Mouse (Mus musculus): ENCODE data around the gene Baiap2. TPM values are rescaled to one million over a fixed set of nuclear protein-coding genes. Genes with fewer than 3 reads are reported as not detected.

The Baiap2 gene
- polyA plus RNA-seq, 1 experiment from 2014 or later = 10.2 TPM

DNA sequence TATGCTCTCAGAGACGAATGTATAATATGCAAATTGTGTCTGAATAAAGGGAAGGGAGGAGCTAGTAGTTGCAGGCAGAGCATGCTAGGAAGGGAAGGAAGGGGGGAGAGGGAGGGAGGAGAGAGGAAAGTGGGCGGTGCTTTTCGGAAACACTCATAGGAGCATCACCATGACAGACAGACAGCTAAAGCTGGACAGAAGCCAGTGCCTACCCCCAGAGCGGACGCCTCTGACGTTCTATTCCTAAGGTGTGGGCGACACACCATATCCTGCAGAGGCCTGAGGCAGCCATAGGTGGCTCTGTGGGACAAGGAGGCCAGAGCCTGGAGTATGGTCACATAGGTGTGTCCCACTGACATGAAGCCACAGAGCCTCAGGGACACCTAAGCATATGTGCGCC, 97.9 kb downstream of the Baiap2 start:
- H3K4me3 ChIP-seq = no peak overlapping the region
- H3K27ac ChIP-seq (replicated peaks) = no peak overlapping the region
- no peaks in the 10 kb centered on the region for H3K36me3 ChIP-seq
- H3K27me3 ChIP-seq = no peaks in the 10 kb centered on the region
- no peak overlapping the region for H3K9ac ChIP-seq (replicated peaks)
- WGBS = 81% methylated on average over 8 of the region's 8 CpGs
- peaks cover 4% of the 10 kb centered on the region; the same call in 1 of the 2 replicates for H3K4me1 ChIP-seq
- no peak for ATAC-seq (ENCODE audit: low FRiP score, low read depth)
- no peak overlapping the region for H3K4me2 ChIP-seq (replicated peaks)
- no peaks in the 10 kb centered on the region for H3K9me3 ChIP-seq

DNA sequence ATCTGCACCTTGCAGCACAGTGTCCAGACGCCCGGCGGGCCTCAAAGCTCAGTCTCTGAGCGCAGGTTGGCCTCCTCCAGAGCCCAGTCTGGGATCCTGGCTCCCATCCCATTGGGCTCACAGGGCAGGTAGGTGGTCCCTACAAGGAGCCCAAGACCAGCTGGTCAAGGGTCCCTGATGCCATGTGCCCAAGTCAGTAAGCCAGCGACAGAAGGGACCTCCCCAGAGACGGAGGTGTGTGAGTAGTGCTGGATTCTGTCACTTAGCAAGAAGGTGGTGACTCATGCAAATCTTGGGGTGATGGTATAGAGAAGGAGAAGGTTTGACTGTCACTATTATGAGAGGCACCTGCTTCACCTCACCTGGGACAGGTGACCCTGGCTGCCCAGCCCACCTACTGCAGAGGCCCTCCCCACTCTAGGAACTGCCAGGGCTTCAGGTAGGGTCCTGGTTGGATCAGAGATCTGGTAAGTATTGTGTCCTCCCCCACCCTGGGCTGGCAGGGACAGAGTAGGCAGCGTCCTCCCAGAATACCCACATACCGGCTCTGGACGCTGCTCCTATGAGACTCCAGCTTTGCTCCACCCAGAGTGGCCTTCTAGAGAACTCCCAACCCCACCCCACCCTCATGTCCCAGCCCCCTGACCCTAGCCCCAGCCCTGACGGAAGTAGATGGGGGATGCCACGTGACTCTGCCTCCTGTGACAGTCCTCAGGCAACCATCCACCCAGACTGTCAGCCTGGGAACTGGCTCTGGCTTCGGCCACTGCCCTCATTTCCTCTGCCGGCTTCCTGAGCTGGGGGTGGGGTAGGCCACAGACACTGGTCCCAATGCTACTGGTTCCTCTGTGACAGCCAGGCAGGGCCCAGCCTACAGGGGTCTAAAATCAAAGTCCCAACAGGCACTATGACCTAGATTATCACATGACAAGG, 98.9 kb downstream of the Baiap2 start:
- no peak for ATAC-seq (ENCODE audit: low FRiP score, low read depth)
- no peak overlapping the region for H3K4me3 ChIP-seq
- 0 out of 2 replicates have a peak overlapping the region, but pooled peaks have one; percentile 1 for H3K9ac ChIP-seq (replicated peaks)
- H3K27ac ChIP-seq (replicated peaks) = 0 out of 2 replicates have a peak overlapping the region, but pooled peaks have one; percentile 35
- peaks cover 14% of the 10 kb centered on the region for H3K4me1 ChIP-seq
- peaks cover 4% of the 10 kb centered on the region; the same call in 1 of the 2 replicates for H3K27me3 ChIP-seq
- 76% methylated on average over 13 of the region's 13 CpGs for WGBS
- no peak overlapping the region for H3K4me2 ChIP-seq (replicated peaks)
- H3K36me3 ChIP-seq = no peaks in the 10 kb centered on the region
- no peaks in the 10 kb centered on the region for H3K9me3 ChIP-seq

DNA sequence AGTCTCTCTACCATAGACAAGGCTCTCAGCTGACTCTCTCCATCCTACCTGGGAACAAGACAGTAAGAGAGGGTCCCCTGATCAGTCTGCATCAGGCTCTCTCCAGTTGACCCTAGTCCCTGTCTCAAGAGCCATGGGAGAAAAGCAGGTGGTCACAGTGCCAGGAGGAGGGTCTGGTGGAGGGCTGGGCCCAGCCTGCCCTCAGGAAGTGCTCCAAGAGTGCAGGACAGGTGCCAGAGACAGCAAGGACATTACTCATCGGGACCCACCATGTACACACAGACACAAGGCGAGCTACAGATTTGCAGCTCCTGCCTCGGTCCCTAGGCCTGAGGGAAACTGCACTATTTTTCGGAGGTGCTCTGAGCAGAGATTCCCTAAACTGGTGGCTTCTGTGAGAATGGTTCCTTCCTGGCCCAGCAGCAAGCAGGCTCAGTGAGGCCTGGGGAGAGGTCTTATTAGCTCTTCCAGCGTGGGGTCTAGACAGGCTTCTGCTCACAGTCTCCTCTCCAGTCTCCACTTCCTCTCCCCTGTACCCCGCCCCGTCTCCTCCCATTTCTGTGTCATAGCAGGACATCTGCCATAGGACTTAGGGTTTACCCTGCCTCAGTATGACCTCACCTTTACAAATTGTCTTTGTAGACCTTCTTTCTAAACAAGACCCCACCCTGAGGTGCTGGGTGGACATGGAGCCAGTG, 99.7 kb downstream of the Baiap2 start:
- H3K9ac ChIP-seq (replicated peaks) = 0 out of 2 replicates have a peak overlapping the region, but pooled peaks have one; percentile 1
- 78% methylated on average over 7 of the region's 7 CpGs for WGBS
- no peaks in the 10 kb centered on the region for H3K36me3 ChIP-seq
- H3K4me2 ChIP-seq (replicated peaks) = no peak overlapping the region
- 0 out of 2 replicates have a peak overlapping the region, but pooled peaks have one; percentile 35 for H3K27ac ChIP-seq (replicated peaks)
- H3K9me3 ChIP-seq = no peaks in the 10 kb centered on the region
- no peak for ATAC-seq (ENCODE audit: low FRiP score, low read depth)
- H3K4me3 ChIP-seq = no peak overlapping the region
- peaks cover 8% of the 10 kb centered on the region; the same call in 1 of the 2 replicates for H3K27me3 ChIP-seq
- peaks cover 18% of the 10 kb centered on the region for H3K4me1 ChIP-seq

DNA sequence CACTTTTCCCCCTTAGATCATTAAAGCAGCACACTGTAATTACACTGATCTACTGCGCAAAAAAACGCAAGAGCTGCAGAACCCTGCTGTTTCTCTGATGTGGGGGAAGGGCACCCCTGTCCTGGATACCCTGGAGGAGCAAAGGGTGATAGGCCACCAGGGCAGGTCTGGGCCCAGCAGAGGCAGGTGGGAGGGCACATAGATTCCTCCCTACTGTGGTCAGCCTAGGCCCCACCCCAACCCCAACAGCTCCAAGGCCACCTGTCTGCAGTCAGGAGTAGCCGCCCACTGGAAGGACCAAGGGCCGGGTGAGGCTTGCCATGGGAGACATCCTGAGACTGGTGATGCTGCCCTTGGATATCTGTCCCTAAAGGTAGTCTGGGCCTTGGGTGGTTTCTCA, 102.8 kb downstream of the Baiap2 start:
- ATAC-seq (ENCODE audit: low FRiP score, low read depth) = no peak
- peaks cover 34% of the 10 kb centered on the region for H3K4me1 ChIP-seq
- no peak overlapping the region for H3K27ac ChIP-seq (replicated peaks)
- H3K4me2 ChIP-seq (replicated peaks) = peak overlapping the region; percentile 96
- WGBS = 62% methylated on average over 4 of the region's 4 CpGs
- peaks cover 33% of the 10 kb centered on the region for H3K27me3 ChIP-seq
- H3K4me3 ChIP-seq = peak overlapping the region; percentile 68; the same call in 1 of the 2 replicates
- no peak overlapping the region; the same call in 1 of the 2 replicates for H3K9ac ChIP-seq (replicated peaks)
- no peaks in the 10 kb centered on the region for H3K36me3 ChIP-seq
- H3K9me3 ChIP-seq = no peaks in the 10 kb centered on the region

DNA sequence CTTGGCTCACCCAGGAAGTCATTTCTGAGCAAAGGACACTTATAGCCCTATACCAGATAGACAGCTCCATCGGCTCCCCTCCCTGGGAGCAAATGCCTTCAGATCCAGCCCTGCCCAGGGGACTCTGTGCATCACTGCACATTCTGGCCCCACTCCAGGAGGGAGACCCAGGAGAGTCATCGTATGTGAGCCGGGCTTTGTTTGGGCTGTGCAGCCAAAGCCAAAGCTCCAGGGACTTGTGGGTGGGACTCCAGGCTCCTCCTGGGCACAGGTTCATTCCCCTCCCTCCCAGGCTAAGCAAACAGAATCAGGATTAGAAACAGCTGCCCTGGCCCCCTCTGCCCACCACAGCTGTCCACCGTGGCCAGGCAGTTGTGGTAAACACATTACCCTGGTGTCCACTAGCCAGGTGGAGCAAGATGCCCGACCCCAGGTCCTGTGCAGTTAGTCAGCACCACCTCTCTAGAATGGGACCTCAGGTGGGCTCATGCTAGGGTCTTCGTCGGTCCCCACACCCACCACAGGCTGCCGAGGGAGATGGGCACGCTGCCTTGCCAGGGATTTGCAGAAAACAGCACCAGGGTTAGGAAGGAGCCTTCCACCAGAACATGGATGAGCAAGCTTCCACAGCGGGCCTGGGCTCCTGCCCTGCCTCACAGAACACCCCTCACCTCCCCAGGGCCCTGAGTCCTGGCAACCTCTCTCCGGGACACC, 103.4 kb downstream of the Baiap2 start:
- no peak overlapping the region for H3K27ac ChIP-seq (replicated peaks)
- peaks cover 35% of the 10 kb centered on the region for H3K4me1 ChIP-seq
- ATAC-seq (ENCODE audit: low FRiP score, low read depth) = no peak
- no peaks in the 10 kb centered on the region for H3K9me3 ChIP-seq
- peaks cover 33% of the 10 kb centered on the region for H3K27me3 ChIP-seq
- peak overlapping the region; percentile 68 for H3K4me3 ChIP-seq
- peak overlapping the region; percentile 86 for H3K9ac ChIP-seq (replicated peaks)
- peak overlapping the region; percentile 96 for H3K4me2 ChIP-seq (replicated peaks)
- 47% methylated on average over 11 of the region's 11 CpGs for WGBS
- no peaks in the 10 kb centered on the region for H3K36me3 ChIP-seq

DNA sequence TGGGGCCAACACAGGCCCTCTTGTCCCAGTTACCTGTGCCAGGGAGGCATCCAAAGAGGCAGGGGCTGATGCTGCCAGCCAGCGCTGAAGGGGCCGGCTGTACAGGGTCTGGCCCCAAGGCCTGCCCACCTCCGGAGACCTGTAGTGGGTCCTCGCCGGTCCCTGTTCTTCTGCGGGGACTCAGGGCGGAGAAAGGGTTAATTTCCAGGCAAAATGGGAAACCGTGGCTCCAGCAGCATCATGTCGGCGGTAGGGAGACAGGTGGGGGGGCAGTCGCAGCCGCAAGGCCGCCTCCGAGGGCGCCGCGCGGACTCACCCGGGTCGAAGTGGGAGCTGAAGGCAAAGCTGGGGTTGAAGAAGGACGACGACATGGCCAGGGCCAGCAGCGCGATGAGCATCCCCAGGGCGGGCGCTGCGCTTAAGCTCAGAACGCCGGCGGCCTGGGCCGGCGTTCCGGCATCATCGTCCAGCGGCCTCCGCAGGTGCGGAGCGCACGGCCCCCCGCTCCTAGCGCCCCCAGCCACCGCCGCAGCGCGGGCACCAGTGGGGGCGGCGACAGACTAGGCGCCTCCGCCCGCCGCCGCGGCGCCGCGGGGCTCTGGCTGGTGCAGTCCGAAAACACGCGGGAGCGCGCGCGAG, 104.1 kb downstream of the Baiap2 start, which contains the start of gene Aatk:
Gene Aatk, minus strand, starts transcription at position 615 of the 639 bp plus-strand sequence.
- peak within 1 kb of the TSS; percentile 96 for H3K4me2 ChIP-seq (replicated peaks)
- H3K27ac ChIP-seq (replicated peaks) = peak within 1 kb of the TSS; percentile 72
- no peaks in the 10 kb centered on the region for H3K36me3 ChIP-seq
- H3K4me1 ChIP-seq = peaks cover 42% of the 10 kb centered on the region
- peak within 1 kb of the TSS; percentile 68 for H3K4me3 ChIP-seq
- H3K9ac ChIP-seq (replicated peaks) = peak within 1 kb of the TSS; percentile 86
- WGBS = under 1% methylated on average over 63 of the region's 63 CpGs
- peak; percentile 42; the same call in 1 of the 2 replicates for ATAC-seq (ENCODE audit: low FRiP score, low read depth)
- no peaks in the 10 kb centered on the region for H3K9me3 ChIP-seq
- peaks cover 33% of the 10 kb centered on the region for H3K27me3 ChIP-seq

DNA sequence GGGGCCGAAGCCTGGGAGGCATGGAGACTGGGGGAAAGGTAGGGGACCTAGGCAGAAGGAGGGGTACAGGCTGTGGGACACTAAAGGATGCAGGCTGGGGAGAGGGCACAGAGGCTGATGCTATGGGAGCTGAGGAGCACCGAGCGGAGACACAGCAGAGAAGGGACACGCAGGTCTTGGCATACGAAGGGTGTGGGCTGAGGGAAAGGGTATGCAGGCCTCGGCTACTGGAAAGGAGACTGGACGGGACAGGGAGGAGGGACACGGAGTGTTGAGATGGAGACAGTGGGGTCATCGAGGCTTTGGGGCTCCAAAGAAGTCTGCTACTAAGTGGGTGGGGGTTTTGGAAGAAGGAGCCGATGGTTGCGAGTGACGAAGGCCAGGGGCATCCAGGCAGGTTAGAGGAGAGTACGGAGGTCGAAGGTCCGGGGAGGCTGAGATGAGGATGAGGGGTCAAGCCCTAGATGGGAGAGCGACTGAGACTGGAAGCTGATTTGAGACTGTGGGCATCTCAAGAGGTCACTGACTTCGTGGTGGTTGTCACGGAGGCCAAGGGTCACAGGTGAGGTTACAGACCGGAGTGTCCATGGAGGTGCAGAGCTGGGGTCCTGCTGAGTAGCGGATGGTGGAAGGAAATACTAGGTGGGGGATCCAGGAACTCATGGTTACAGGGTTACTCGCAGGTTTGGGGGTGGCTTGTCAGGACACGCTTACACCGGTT, 105.1 kb downstream of the Baiap2 start:
- Histone ChIP-seq H3K4me1 (peaks cover 45% of the 10 kb centered on the region), H3K9ac (replicated peaks) (peak overlapping the region; percentile 86), H3K9me3 (no peaks in the 10 kb centered on the region), H3K4me3 (peak overlapping the region; percentile 68), H3K27ac (replicated peaks) (peak overlapping the region; percentile 72; the same call in 1 of the 2 replicates), H3K4me2 (replicated peaks) (peak overlapping the region; percentile 96), H3K27me3 (peaks cover 33% of the 10 kb centered on the region), H3K36me3 (no peaks in the 10 kb centered on the region)
- ATAC-seq (ENCODE audit: low FRiP score, low read depth) = peak; percentile 50; the same call in 1 of the 2 replicates
- WGBS = 7% methylated on average over 23 of the region's 23 CpGs

DNA sequence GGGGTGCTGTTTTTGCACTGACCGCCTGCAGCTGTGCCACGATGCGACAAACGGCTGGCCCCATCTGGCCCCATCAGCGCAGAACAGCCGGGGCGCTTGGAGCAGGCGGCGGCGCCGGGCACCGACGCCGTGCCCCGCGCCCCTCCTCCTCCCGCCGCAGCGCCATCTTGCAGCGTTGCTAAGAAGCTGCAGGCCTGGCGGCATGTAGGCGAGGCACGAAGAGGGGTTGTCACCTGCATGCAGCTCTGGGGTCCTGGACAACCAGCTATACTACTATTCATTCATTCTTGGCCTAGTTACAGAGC, 105.6 kb downstream of the Baiap2 start:
- ATAC-seq (ENCODE audit: low FRiP score, low read depth) = peak; percentile 38; the same call in 1 of the 2 replicates
- WGBS = under 1% methylated on average over 12 of the region's 23 CpGs
- Histone ChIP-seq H3K9ac (replicated peaks) (peak overlapping the region; percentile 86), H3K27me3 (peaks cover 33% of the 10 kb centered on the region), H3K4me2 (replicated peaks) (peak overlapping the region; percentile 96), H3K9me3 (no peaks in the 10 kb centered on the region), H3K27ac (replicated peaks) (no peak overlapping the region), H3K4me1 (peaks cover 45% of the 10 kb centered on the region), H3K36me3 (no peaks in the 10 kb centered on the region), H3K4me3 (peak overlapping the region; percentile 68)

DNA sequence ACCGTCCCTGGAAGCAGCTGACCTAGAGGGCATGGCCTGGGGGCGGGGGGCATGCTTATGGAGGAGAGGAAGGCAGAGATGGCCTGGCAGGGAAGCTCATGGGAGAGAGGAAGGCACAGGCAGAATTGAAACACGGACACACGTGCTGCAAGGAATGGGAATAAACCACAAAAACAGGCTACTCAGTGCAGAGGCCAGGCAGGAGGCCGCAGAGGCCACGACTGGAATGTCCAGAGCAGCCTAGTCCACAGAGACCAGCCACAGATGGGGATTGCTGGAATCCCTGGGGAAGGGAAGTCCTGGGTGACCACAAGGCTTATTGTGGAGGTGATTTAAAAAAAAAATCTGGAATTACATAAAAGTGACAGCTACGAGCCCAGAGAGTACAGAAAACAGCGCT, 106.5 kb downstream of the Baiap2 start:
- H3K36me3 ChIP-seq = no peaks in the 10 kb centered on the region
- H3K27me3 ChIP-seq = peaks cover 33% of the 10 kb centered on the region
- H3K4me2 ChIP-seq (replicated peaks) = no peak overlapping the region
- no peak overlapping the region for H3K9ac ChIP-seq (replicated peaks)
- H3K4me1 ChIP-seq = peaks cover 45% of the 10 kb centered on the region
- ATAC-seq (ENCODE audit: low FRiP score, low read depth) = no peak
- no peaks in the 10 kb centered on the region for H3K9me3 ChIP-seq
- 75% methylated on average over 8 of the region's 8 CpGs for WGBS
- no peak overlapping the region for H3K4me3 ChIP-seq
- H3K27ac ChIP-seq (replicated peaks) = no peak overlapping the region

DNA sequence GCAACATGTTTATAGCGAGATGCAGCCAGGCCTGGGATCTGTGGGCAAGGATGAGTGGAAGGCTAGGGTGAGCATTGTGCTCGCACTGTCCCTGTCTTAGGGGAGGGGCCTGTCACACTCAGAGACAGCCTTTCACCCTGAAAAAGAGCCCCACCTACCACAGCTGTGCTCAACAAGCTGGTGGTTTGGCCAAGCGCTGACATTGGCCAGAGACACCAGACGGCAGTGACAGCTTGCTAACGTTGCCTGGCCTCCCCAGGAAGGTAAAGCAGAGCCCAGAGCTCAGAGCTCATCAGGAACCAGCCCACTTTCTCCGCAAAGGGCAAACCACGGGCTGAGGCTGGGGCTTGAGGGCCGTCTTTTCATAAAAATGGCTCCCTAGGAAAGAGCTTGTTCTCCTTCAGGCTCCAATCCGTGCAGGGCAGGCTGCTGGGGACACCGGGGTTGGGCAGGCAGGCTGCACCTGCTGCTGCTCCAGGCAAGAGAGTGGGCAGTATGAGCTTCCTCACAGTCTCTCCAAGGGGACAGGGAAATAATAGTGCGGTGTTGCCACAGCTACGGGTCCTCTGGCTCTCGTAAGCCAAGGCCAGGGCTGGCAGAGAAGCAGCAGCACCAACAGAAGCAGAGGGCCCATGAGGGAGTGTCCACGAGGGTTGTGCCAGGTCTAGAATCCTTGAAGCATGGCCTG, 108.7 kb downstream of the Baiap2 start:
- Histone ChIP-seq H3K4me1 (peaks cover 32% of the 10 kb centered on the region), H3K4me3 (no peak overlapping the region), H3K9ac (replicated peaks) (0 out of 2 replicates have a peak overlapping the region, but pooled peaks have one; percentile 15), H3K36me3 (no peaks in the 10 kb centered on the region), H3K9me3 (no peaks in the 10 kb centered on the region), H3K27ac (replicated peaks) (peak overlapping the region; percentile 40; the same call in 1 of the 2 replicates), H3K27me3 (peaks cover 30% of the 10 kb centered on the region), H3K4me2 (replicated peaks) (no peak overlapping the region)
- no peak for ATAC-seq (ENCODE audit: low FRiP score, low read depth)
- 44% methylated on average over 14 of the region's 14 CpGs for WGBS

Data from midbrain, embryonic 12.5 days (tissue).